Comparison of ENCODE assay signal across 8 mouse cellular contexts in the genomic region with DNA sequence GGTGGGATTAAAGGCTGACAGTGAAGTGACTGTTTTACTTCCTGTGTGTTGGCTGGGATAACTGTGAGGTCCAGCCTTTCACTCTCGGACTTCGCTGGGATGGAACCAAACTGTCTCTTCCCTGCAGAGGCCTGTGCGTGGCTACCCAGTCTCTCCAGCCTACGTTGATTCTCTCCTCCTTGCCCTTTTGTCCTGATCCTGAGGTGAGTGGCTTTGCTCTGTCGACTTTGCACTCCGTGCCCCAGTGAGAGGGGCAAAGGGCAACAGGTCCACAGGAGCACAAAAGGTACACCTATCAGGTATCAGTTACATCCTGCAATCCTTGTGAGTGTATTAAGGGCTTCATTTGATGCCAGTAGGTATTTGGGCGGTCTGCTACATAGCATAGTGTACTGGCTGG. TPM values are rescaled to one million over a fixed set of nuclear protein-coding genes. Genes with fewer than 3 reads are reported as not detected.
A peak's percentile ranks its signal among the peaks of the same experiment; 100 is the strongest.
DNase-seq lines count a peak whose midpoint lies in the region; ATAC-seq lines count a peak whose summit lies in the region.

Gene Def8, plus strand, starts transcription at position 87 of the 400 bp plus-strand sequence.

- H3K4me1 ChIP-seq in embryonic facial prominence, embryonic 10.5 days = peaks cover 6% of the 10 kb centered on the region
- peaks cover 4% of the 10 kb centered on the region for H3K4me1 ChIP-seq in heart, embryonic 13.5 days
- H3K4me1 ChIP-seq in midbrain, embryonic 12.5 days = peaks cover 6% of the 10 kb centered on the region; the same call in 1 of the 2 replicates

- DNase-seq in layer of hippocampus, adult 18-20 months (ENCODE audit: low spot score in 2 of 2) = no peak
- DNase-seq in layer of hippocampus, adult 11-12 months (ENCODE audit: low spot score) = no peak
- no peak for DNase-seq in embryonic facial prominence, embryonic 10.5 days (ENCODE audit: low spot score)
- DNase-seq in large intestine, adult 2 months (ENCODE audit: low read depth, low spot score) = no peak
- no peak for DNase-seq in retina, embryonic 14.5 days (ENCODE audit: low spot score)
- no peak for DNase-seq in cerebellum, postnatal 14 days

- H3K4me3 ChIP-seq in embryonic facial prominence, embryonic 10.5 days = peak within 1 kb of the TSS; percentile 39
- H3K4me3 ChIP-seq in heart, embryonic 13.5 days = peak within 1 kb of the TSS; percentile 42
- H3K4me3 ChIP-seq in midbrain, embryonic 12.5 days = no peak within 1 kb of the TSS

- H3K9ac ChIP-seq in heart, embryonic 13.5 days = peak within 1 kb of the TSS; percentile 60
- H3K9ac ChIP-seq in midbrain, embryonic 12.5 days (replicated peaks) = no peak within 1 kb of the TSS

- WGBS in embryonic facial prominence, embryonic 10.5 days = 67% methylated on average over 7 of the region's 7 CpGs
- 69% methylated on average over 7 of the region's 7 CpGs for WGBS in heart, embryonic 13.5 days
- 72% methylated on average over 7 of the region's 7 CpGs for WGBS in large intestine, adult 2 months
- 76% methylated on average over 7 of the region's 7 CpGs for WGBS in midbrain, embryonic 12.5 days

- no peak within 1 kb of the TSS for H3K27ac ChIP-seq in embryonic facial prominence, embryonic 10.5 days (replicated peaks)
- no peak within 1 kb of the TSS for H3K27ac ChIP-seq in heart, embryonic 13.5 days (replicated peaks)
- 0 out of 2 replicates have a peak within 1 kb of the TSS, but pooled peaks have one; percentile 10 for H3K27ac ChIP-seq in midbrain, embryonic 12.5 days (replicated peaks)

- H3K9me3 ChIP-seq in embryonic facial prominence, embryonic 10.5 days = peaks cover 19% of the 10 kb centered on the region
- peaks cover 23% of the 10 kb centered on the region for H3K9me3 ChIP-seq in heart, embryonic 13.5 days
- H3K9me3 ChIP-seq in midbrain, embryonic 12.5 days = peaks cover 22% of the 10 kb centered on the region

- H3K4me2 ChIP-seq in heart, embryonic 13.5 days = peak within 1 kb of the TSS; percentile 67
- peak within 1 kb of the TSS; percentile 29; the same call in 1 of the 2 replicates for H3K4me2 ChIP-seq in midbrain, embryonic 12.5 days (replicated peaks)

- peaks cover 6% of the 10 kb centered on the region; the same call in 1 of the 2 replicates for H3K27me3 ChIP-seq in embryonic facial prominence, embryonic 10.5 days (replicated peaks; ENCODE audit: low read depth, poor library complexity, severe bottlenecking)
- peaks cover 11% of the 10 kb centered on the region for H3K27me3 ChIP-seq in heart, embryonic 13.5 days (replicated peaks)
- H3K27me3 ChIP-seq in midbrain, embryonic 12.5 days = no peaks in the 10 kb centered on the region

- no peak for ATAC-seq in heart, embryonic 13.5 days (ENCODE audit: extremely low read depth, insufficient number of reproducible peaks, low FRiP score, low TSS enrichment)
- no peak for ATAC-seq in midbrain, embryonic 12.5 days (ENCODE audit: low FRiP score, low read depth)

- H3K36me3 ChIP-seq in embryonic facial prominence, embryonic 10.5 days (replicated peaks) = peaks cover 27% of the 10 kb centered on the region
- H3K36me3 ChIP-seq in heart, embryonic 13.5 days = peaks cover 2% of the 10 kb centered on the region; the same call in 1 of the 2 replicates
- H3K36me3 ChIP-seq in midbrain, embryonic 12.5 days = peaks cover 45% of the 10 kb centered on the region

RNA-seq across cellular contexts. Expression of gene Def8, which starts in this region (rescaled TPM):
- 10 to 100 TPM; 54.0 to 54.7 TPM for total RNA-seq in layer of hippocampus, adult 18-20 months (2021)
- polyA plus RNA-seq in embryonic facial prominence, embryonic 10.5 days (2016; fragmentation: Nextera tagmentation; extraction: Ambion mirVana) = 43.5 and 44.5 TPM in 2 replicates
- polyA plus RNA-seq in heart, embryonic 13.5 days (2015; fragmentation: Nextera tagmentation; extraction: Ambion mirVana) = 30.4 and 31.1 TPM in 2 replicates
- 13.5 and 17.5 TPM in 2 replicates for polyA plus RNA-seq in large intestine, adult 2 months (2012; rRNA removed)
- 37.3 and 44.0 TPM in 2 replicates for polyA plus RNA-seq in midbrain, embryonic 12.5 days (2016; fragmentation: Nextera tagmentation; extraction: Ambion mirVana)
